Mouse (Mus musculus) gastrocnemius, postnatal 36 days (tissue): Measurements from ENCODE around the gene Lmo2. TPM values are rescaled to one million over a fixed set of nuclear protein-coding genes. Genes with fewer than 3 reads are reported as not detected.
A peak's percentile ranks its signal among the peaks of the same experiment; 100 is the strongest.
"Not testable (repeated sequence)": the region's sequence is repeated elsewhere in the genome, so short reads cannot be mapped to it uniquely, and the experiment has no call there.

Source experiments
- DNase-seq, 2 experiments: peaks; one replicate each; pipeline ENCODE4 v3.0.0; 2022
- intact Hi-C: fragments of 180-260 bp; cut with DNase I; formaldehyde crosslinking; loops from one replicate; pipeline ENCODE4 v1.15.1; 2025
- total RNA-seq, 2 experiments: library from RNA; stranded (reverse); gene quantifications; 2 replicates each; pipeline ENCODE4 v1.2.3; 2021

The Lmo2 gene
- total RNA-seq, 2 experiments from 2014 or later: 5.3 to 5.4 TPM

- intact Hi-C loops: loop anchor here (10.0 kb wide), 1 partner anchor 406 kb away; the partner anchor contains the start of gene Abtb2
- DNase-seq: no peak
Measured at GRCm38 (mm10) chr2:103970791-103971649, 13.2 kb downstream of the Lmo2 start.

- intact Hi-C loops: loop anchor here (10.0 kb wide), 1 partner anchor 407 kb away; the partner anchor contains the start of gene Abtb2
- no peak for DNase-seq
Measured at GRCm38 (mm10) chr2:103971838-103972237, 14.1 kb downstream of the Lmo2 start.

GRCm38 (mm10) chr2:103975904-103976303 lies 18.1 kb downstream of the Lmo2 start:
- intact Hi-C loops: loop anchor here (10.0 kb wide), 1 partner anchor 411 kb away; the partner anchor contains the start of gene Abtb2
- no peak for DNase-seq

- DNase-seq: no peak
- intact Hi-C loops: loop anchor here (10.0 kb wide), 1 partner anchor 412 kb away; the partner anchor contains the start of gene Abtb2
Measured at GRCm38 (mm10) chr2:103977216-103977615, 19.4 kb downstream of the Lmo2 start.

GRCm38 (mm10) chr2:103977716-103978115 lies 19.9 kb downstream of the Lmo2 start:
- intact Hi-C loops: loop anchor here (10.0 kb wide), 1 partner anchor 413 kb away; the partner anchor contains the start of gene Abtb2
- no peak for DNase-seq

GRCm38 (mm10) chr2:103982250-103982649 lies 24.5 kb downstream of the Lmo2 start:
- peak; percentile 58 to 80 for DNase-seq
- intact Hi-C loops: no loop called here

GRCm38 (mm10) chr2:103983146-103983545 lies 25.4 kb downstream of the Lmo2 start:
- intact Hi-C loops: loop anchor here (1.0 kb wide), 1 partner anchor 111 kb away; no protein-coding TSS in a partner anchor
- no peak for DNase-seq

GRCm38 (mm10) chr2:103987595-103987994 lies 29.8 kb downstream of the Lmo2 start:
- intact Hi-C loops, DNase-seq: not testable (repeated sequence)

GRCm38 (mm10) chr2:103989724-103990123 lies 31.9 kb downstream of the Lmo2 start:
- intact Hi-C loops: no loop called here
- no peak for DNase-seq

- intact Hi-C loops: no loop called here
- no peak for DNase-seq
Measured at GRCm38 (mm10) chr2:103991303-103991702, 33.5 kb downstream of the Lmo2 start.

- intact Hi-C loops: no loop called here
- DNase-seq: no peak
Measured at GRCm38 (mm10) chr2:103992162-103992561, 34.4 kb downstream of the Lmo2 start.

- DNase-seq: no peak
- intact Hi-C loops: no loop called here
Measured at GRCm38 (mm10) chr2:103992618-103993332, 35.0 kb downstream of the Lmo2 start.

GRCm38 (mm10) chr2:104001076-104001475 lies 43.3 kb downstream of the Lmo2 start:
- no peak for DNase-seq
- intact Hi-C loops: no loop called here

- DNase-seq: no peak
- intact Hi-C loops: no loop called here
Measured at GRCm38 (mm10) chr2:104001861-104002260, 44.1 kb downstream of the Lmo2 start.

GRCm38 (mm10) chr2:104002711-104003413 lies 45.1 kb downstream of the Lmo2 start:
- DNase-seq: peak; percentile 18 to 27
- intact Hi-C loops: no loop called here

- intact Hi-C loops: no loop called here
- no peak for DNase-seq
Measured at GRCm38 (mm10) chr2:104007793-104008519, 50.2 kb downstream of the Lmo2 start.

GRCm38 (mm10) chr2:104008853-104009252 lies 51.1 kb downstream of the Lmo2 start:
- intact Hi-C loops, DNase-seq: not testable (repeated sequence)

- intact Hi-C loops: no loop called here
- no peak for DNase-seq
Measured at GRCm38 (mm10) chr2:104023096-104023495, 65.3 kb downstream of the Lmo2 start.

GRCm38 (mm10) chr2:104024656-104025055 lies 66.9 kb downstream of the Lmo2 start:
- intact Hi-C loops: no loop called here
- DNase-seq: no peak
